Mouse (Mus musculus) megakaryocyte progenitor cell, adult 5-6 weeks (primary cell): ENCODE results near the gene H2-M10.2. TPM values are rescaled to one million over a fixed set of nuclear protein-coding genes. Genes with fewer than 3 reads are reported as not detected.
"Not testable (repeated sequence)": the region's sequence is repeated elsewhere in the genome, so short reads cannot be mapped to it uniquely, and the experiment has no call there.

ENCODE experiments used
- ATAC-seq: replicated peaks from 2 replicates; pipeline ENCODE4 v1.8.0; 2016; ENCODE audit warnings: mild to moderate bottlenecking, moderate TSS enrichment, inconsistent platforms; ENCODE audit not compliant: poor library complexity
- total RNA-seq, 2 experiments: library from RNA; stranded (forward) in 1 of 2; stranded (reverse) in 1 of 2; fragments of 157-497, 149-512 nt in 1 of 2; fragments of 200-1000 nt in 1 of 2; gene quantifications; 2 replicates each; pipeline versions ENCODE4 v1.2.3 to v1.2.4; 2015 to 2017

The H2-M10.2 gene
- total RNA-seq, 2 experiments from 2014 or later, result not detected

GRCm38 (mm10) chr17:36253087-36253600, 33.1 kb downstream of the H2-M10.2 start:
- no peak for ATAC-seq

GRCm38 (mm10) chr17:36252250-36252876, 33.9 kb downstream of the H2-M10.2 start:
- peak; percentile 72 for ATAC-seq

GRCm38 (mm10) chr17:36248886-36249285, 37.4 kb downstream of the H2-M10.2 start:
- no peak for ATAC-seq

GRCm38 (mm10) chr17:36245741-36246140, 40.5 kb downstream of the H2-M10.2 start:
- ATAC-seq, result no peak

DNA sequence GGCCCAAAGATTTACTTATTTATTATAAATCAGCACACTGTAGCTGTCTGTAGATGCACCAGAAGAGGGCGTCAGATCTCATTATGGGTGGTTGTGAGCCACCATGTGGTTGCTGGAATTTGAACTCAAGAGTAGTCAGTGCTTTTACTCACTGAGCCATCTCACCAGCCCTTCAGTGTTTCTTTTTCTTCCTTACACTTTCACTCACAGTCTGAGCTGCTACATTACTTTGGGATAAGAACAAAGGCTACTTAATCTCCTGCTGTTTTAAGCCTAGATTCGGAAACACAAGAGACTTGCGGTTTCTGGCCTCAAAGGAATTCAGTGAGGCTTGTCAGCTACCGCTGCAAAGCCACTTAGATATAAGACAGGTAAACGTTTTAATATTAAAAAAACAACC, 42.3 kb downstream of the H2-M10.2 start:
- no peak for ATAC-seq

GRCm38 (mm10) chr17:36240637-36241213, 45.6 kb downstream of the H2-M10.2 start:
- ATAC-seq, result no peak

- ATAC-seq, result peak; percentile 54
Measured at GRCm38 (mm10) chr17:36237321-36237921, 48.9 kb downstream of the H2-M10.2 start.

GRCm38 (mm10) chr17:36235300-36235699, 51.0 kb downstream of the H2-M10.2 start:
- ATAC-seq, result not testable (repeated sequence)

Other genes with a start within 250 kb of the H2-M10.2 start
- 31.2 and 31.9 TPM in 2 replicates for gene H2-T22, start 243.7 kb downstream of the H2-M10.2 start, total RNA-seq (2015)
- 37.9 and 39.7 TPM in 2 replicates for gene H2-T22, start 243.7 kb downstream of the H2-M10.2 start, total RNA-seq (2017)
- not detected in 2 replicates for gene Gm6034, start 243.5 kb downstream of the H2-M10.2 start, total RNA-seq (2015)
- not detected in 2 replicates for gene Gm6034, start 243.5 kb downstream of the H2-M10.2 start, total RNA-seq (2017)
- gene Gm11127, start 228.1 kb downstream of the H2-M10.2 start, total RNA-seq (2015), result not detected in 2 replicates
- gene Gm11127, start 228.1 kb downstream of the H2-M10.2 start, total RNA-seq (2017), result not detected in 2 replicates
- gene Gm19684, start 164.8 kb downstream of the H2-M10.2 start, total RNA-seq (2015), result 0.35 and 0.71 TPM in 2 replicates
- not detected in 2 replicates for gene Gm19684, start 164.8 kb downstream of the H2-M10.2 start, total RNA-seq (2017)
- gene Gm7030, start 157.1 kb downstream of the H2-M10.2 start, total RNA-seq (2015), result not detected in 2 replicates
- gene Gm7030, start 157.1 kb downstream of the H2-M10.2 start, total RNA-seq (2017), result not detected in 2 replicates
- not detected in 2 replicates for gene Gm8909, start 118.0 kb downstream of the H2-M10.2 start, total RNA-seq (2015)
- gene Gm8909, start 118.0 kb downstream of the H2-M10.2 start, total RNA-seq (2017), result not detected in 2 replicates
- not detected in 2 replicates for gene H2-T3, start 96.2 kb downstream of the H2-M10.2 start, total RNA-seq (2015)
- not detected in 2 replicates for gene H2-T3, start 96.2 kb downstream of the H2-M10.2 start, total RNA-seq (2017)
- gene Rpp21, start 28.4 kb downstream of the H2-M10.2 start, total RNA-seq (2015), result 48.6 and 56.3 TPM in 2 replicates
- gene Rpp21, start 28.4 kb downstream of the H2-M10.2 start, total RNA-seq (2017), result 25.9 and 50.6 TPM in 2 replicates
- gene Trim39, start 14.2 kb downstream of the H2-M10.2 start, total RNA-seq (2015), result 13.2 and 14.1 TPM in 2 replicates
- gene Trim39, start 14.2 kb downstream of the H2-M10.2 start, total RNA-seq (2017), result 15.3 and 16.3 TPM in 2 replicates
- not detected in 2 replicates for gene H2-M10.1, start 39.7 kb upstream of the H2-M10.2 start, total RNA-seq (2015)
- not detected in 2 replicates for gene H2-M10.1, start 39.7 kb upstream of the H2-M10.2 start, total RNA-seq (2017)
- not detected in 2 replicates for gene H2-M10.3, start 81.9 kb upstream of the H2-M10.2 start, total RNA-seq (2015)
- gene H2-M10.3, start 81.9 kb upstream of the H2-M10.2 start, total RNA-seq (2017), result not detected in 2 replicates
- not detected in 2 replicates for gene H2-M10.4, start 175.8 kb upstream of the H2-M10.2 start, total RNA-seq (2015)
- not detected in 2 replicates for gene H2-M10.4, start 175.8 kb upstream of the H2-M10.2 start, total RNA-seq (2017)